Mouse (Mus musculus) hindbrain, embryonic 13.5 days (tissue): Measurements from ENCODE around the gene Tead1. TPM values are rescaled to one million over a fixed set of nuclear protein-coding genes. Genes with fewer than 3 reads are reported as not detected.

Experiments used
- ATAC-seq: fragments of 200-750 bp; cut with Nextera tagmentation; 2 replicates; pipeline ENCODE4 v1.8.0; 2017; ENCODE audit warnings: moderate TSS enrichment; ENCODE audit not compliant: low FRiP score
- H3K27ac ChIP-seq: fragments of 300-500 bp; sonication (generic); 2 replicates; pipeline ENCODE4 v1.5.1; 2015; ENCODE audit warnings: inconsistent platforms, mild to moderate bottlenecking, moderate library complexity
- H3K27me3 ChIP-seq: fragments of 300-500 bp; sonication (generic); 2 replicates; pipeline ENCODE4 v1.6.1; 2015; ENCODE audit warnings: mild to moderate bottlenecking, inconsistent platforms
- H3K36me3 ChIP-seq: fragments of 300-500 bp; sonication (generic); 2 replicates; pipeline ENCODE4 v1.6.1; 2015; ENCODE audit warnings: mild to moderate bottlenecking, inconsistent platforms
- H3K4me1 ChIP-seq: fragments of 300-500 bp; sonication (generic); replicated peaks from 2 replicates; pipeline ENCODE4 v1.6.1; 2015; ENCODE audit warnings: inconsistent platforms
- H3K4me2 ChIP-seq: fragments of 300-500 bp; sonication (generic); 2 replicates; pipeline ENCODE4 v1.6.1; 2015; ENCODE audit warnings: inconsistent platforms, mild to moderate bottlenecking, moderate library complexity
- H3K4me3 ChIP-seq: fragments of 300-500 bp; sonication (generic); 2 replicates; pipeline ENCODE4 v1.5.1; 2015; ENCODE audit warnings: mild to moderate bottlenecking, inconsistent platforms
- H3K9ac ChIP-seq: fragments of 300-500 bp; sonication (generic); 2 replicates; pipeline ENCODE4 v1.6.1; 2015; ENCODE audit warnings: mild to moderate bottlenecking, inconsistent platforms
- H3K9me3 ChIP-seq: fragments of 300-500 bp; sonication (generic); 2 replicates; pipeline ENCODE4 v1.6.1; 2016; ENCODE audit warnings: inconsistent platforms
- WGBS: fragments of 180-500 bp; shearing (Covaris S2); methylation state at CpG from one replicate; pipeline ENCODE4 v1.1.7; 2015; 5-methylcytosine and 5-hydroxymethylcytosine counted together
- polyA plus RNA-seq: library from polyadenylated mRNA; unstranded; fragments of >200 nt; fragmentation: Nextera tagmentation; extraction: Ambion mirVana; gene quantifications from 2 replicates; pipeline ENCODE4 v1.2.1, GENCODE M21; 2015

The Tead1 gene
- polyA plus RNA-seq, 1 experiment from 2014 or later = 21.5 TPM

GRCm38 (mm10) chr7:112764921-112765320 lies 85.8 kb downstream of the Tead1 start:
- Histone ChIP-seq H3K4me2 (no peak overlapping the region), H3K27me3 (peaks cover 5% of the 10 kb centered on the region; the same call in 1 of the 2 replicates), H3K36me3 (no peaks in the 10 kb centered on the region), H3K4me3 (no peak overlapping the region), H3K9me3 (no peaks in the 10 kb centered on the region), H3K9ac (no peak overlapping the region), H3K4me1 (peaks cover 45% of the 10 kb centered on the region), H3K27ac (no peak overlapping the region)
- WGBS = 81% methylated on average over 4 of the region's 4 CpGs
- no peak for ATAC-seq

- Histone ChIP-seq H3K36me3 (no peaks in the 10 kb centered on the region), H3K27ac (no peak overlapping the region), H3K27me3 (no peaks in the 10 kb centered on the region), H3K4me1 (peaks cover 18% of the 10 kb centered on the region; the same call in 1 of the 2 replicates), H3K9ac (no peak overlapping the region), H3K9me3 (no peaks in the 10 kb centered on the region), H3K4me2 (no peak overlapping the region), H3K4me3 (no peak overlapping the region)
- 88% methylated on average over 2 of the region's 2 CpGs for WGBS
- ATAC-seq = no peak
Observed at GRCm38 (mm10) chr7:112769866-112770265, 90.7 kb downstream of the Tead1 start.

GRCm38 (mm10) chr7:112771461-112771860 lies 92.3 kb downstream of the Tead1 start:
- Histone ChIP-seq H3K36me3 (no peaks in the 10 kb centered on the region), H3K27me3 (no peaks in the 10 kb centered on the region), H3K9ac (no peak overlapping the region), H3K4me3 (no peak overlapping the region), H3K4me1 (peaks cover 31% of the 10 kb centered on the region), H3K4me2 (no peak overlapping the region), H3K27ac (no peak overlapping the region), H3K9me3 (no peaks in the 10 kb centered on the region)
- no peak for ATAC-seq
- WGBS = 81% methylated on average over 6 of the region's 6 CpGs

GRCm38 (mm10) chr7:112772777-112773176 lies 93.7 kb downstream of the Tead1 start:
- Histone ChIP-seq H3K27me3 (no peaks in the 10 kb centered on the region), H3K9me3 (no peaks in the 10 kb centered on the region), H3K4me1 (peaks cover 39% of the 10 kb centered on the region), H3K4me2 (no peak overlapping the region), H3K4me3 (no peak overlapping the region), H3K27ac (no peak overlapping the region), H3K9ac (no peak overlapping the region), H3K36me3 (no peaks in the 10 kb centered on the region)
- ATAC-seq = no peak
- 69% methylated on average over 6 of the region's 6 CpGs for WGBS

GRCm38 (mm10) chr7:112773601-112774000 lies 94.5 kb downstream of the Tead1 start:
- no peaks in the 10 kb centered on the region for H3K36me3 ChIP-seq
- no peak overlapping the region for H3K4me3 ChIP-seq
- no peaks in the 10 kb centered on the region for H3K9me3 ChIP-seq
- no peak for ATAC-seq
- no peaks in the 10 kb centered on the region for H3K27me3 ChIP-seq
- no peak overlapping the region for H3K27ac ChIP-seq
- no peak overlapping the region for H3K9ac ChIP-seq
- H3K4me1 ChIP-seq = peaks cover 39% of the 10 kb centered on the region
- WGBS = 93% methylated on average over 4 of the region's 4 CpGs
- no peak overlapping the region for H3K4me2 ChIP-seq

- Histone ChIP-seq H3K36me3 (no peaks in the 10 kb centered on the region), H3K9me3 (no peaks in the 10 kb centered on the region), H3K27me3 (no peaks in the 10 kb centered on the region), H3K4me1 (peaks cover 45% of the 10 kb centered on the region), H3K27ac (0 out of 2 replicates have a peak overlapping the region, but pooled peaks have one; percentile 0), H3K9ac (peak overlapping the region; percentile 40; the same call in 1 of the 2 replicates), H3K4me2 (no peak overlapping the region), H3K4me3 (no peak overlapping the region)
- no peak for ATAC-seq
- 59% methylated on average over 5 of the region's 5 CpGs for WGBS
Observed at GRCm38 (mm10) chr7:112775816-112776215, 96.7 kb downstream of the Tead1 start.

- Histone ChIP-seq H3K4me1 (peaks cover 43% of the 10 kb centered on the region), H3K4me2 (no peak overlapping the region), H3K36me3 (no peaks in the 10 kb centered on the region), H3K27ac (0 out of 2 replicates have a peak overlapping the region, but pooled peaks have one; percentile 40), H3K9ac (no peak overlapping the region), H3K9me3 (no peaks in the 10 kb centered on the region), H3K4me3 (no peak overlapping the region), H3K27me3 (0 out of 2 replicates have a peak, but pooled peaks cover 3% of the 10 kb centered on the region)
- 44% methylated on average over 5 of the region's 5 CpGs for WGBS
- no peak for ATAC-seq
Observed at GRCm38 (mm10) chr7:112776670-112777069, 97.6 kb downstream of the Tead1 start.

- 0 out of 2 replicates have a peak, but pooled peaks cover 3% of the 10 kb centered on the region for H3K27me3 ChIP-seq
- no peak overlapping the region for H3K9ac ChIP-seq
- peak; percentile 79 for ATAC-seq
- peak overlapping the region; percentile 58; the same call in 1 of the 2 replicates for H3K27ac ChIP-seq
- no peaks in the 10 kb centered on the region for H3K9me3 ChIP-seq
- H3K4me1 ChIP-seq = peaks cover 32% of the 10 kb centered on the region
- WGBS = 17% methylated on average over 6 of the region's 6 CpGs
- H3K4me3 ChIP-seq = no peak overlapping the region
- no peaks in the 10 kb centered on the region for H3K36me3 ChIP-seq
- no peak overlapping the region for H3K4me2 ChIP-seq
Observed at GRCm38 (mm10) chr7:112779636-112780035, 100.5 kb downstream of the Tead1 start.

- Histone ChIP-seq H3K27me3 (0 out of 2 replicates have a peak, but pooled peaks cover 3% of the 10 kb centered on the region), H3K4me2 (no peak overlapping the region), H3K4me3 (no peak overlapping the region), H3K9ac (no peak overlapping the region), H3K4me1 (peaks cover 29% of the 10 kb centered on the region), H3K9me3 (no peaks in the 10 kb centered on the region), H3K36me3 (no peaks in the 10 kb centered on the region), H3K27ac (no peak overlapping the region)
- 88% methylated on average over 6 of the region's 6 CpGs for WGBS
- no peak for ATAC-seq
Observed at GRCm38 (mm10) chr7:112780910-112781309, 101.8 kb downstream of the Tead1 start.

- Histone ChIP-seq H3K4me3 (no peak overlapping the region), H3K36me3 (no peaks in the 10 kb centered on the region), H3K27ac (no peak overlapping the region), H3K4me2 (no peak overlapping the region), H3K27me3 (0 out of 2 replicates have a peak, but pooled peaks cover 3% of the 10 kb centered on the region), H3K9ac (no peak overlapping the region), H3K4me1 (peaks cover 29% of the 10 kb centered on the region), H3K9me3 (no peaks in the 10 kb centered on the region)
- no peak for ATAC-seq
- 60% methylated on average over 8 of the region's 8 CpGs for WGBS
Observed at GRCm38 (mm10) chr7:112781987-112782386, 102.9 kb downstream of the Tead1 start.

GRCm38 (mm10) chr7:112784278-112784677 lies 105.2 kb downstream of the Tead1 start:
- WGBS = 95% methylated on average over 3 of the region's 3 CpGs
- no peak overlapping the region for H3K4me3 ChIP-seq
- ATAC-seq = no peak

GRCm38 (mm10) chr7:112785271-112785670 lies 106.2 kb downstream of the Tead1 start:
- ATAC-seq = no peak
- peaks cover 42% of the 10 kb centered on the region for H3K4me1 ChIP-seq
- 0 out of 2 replicates have a peak, but pooled peaks cover 3% of the 10 kb centered on the region for H3K27me3 ChIP-seq
- H3K4me2 ChIP-seq = no peak overlapping the region
- H3K27ac ChIP-seq = no peak overlapping the region
- no peak overlapping the region for H3K4me3 ChIP-seq
- WGBS = 78% methylated on average over 7 of the region's 7 CpGs
- no peak overlapping the region for H3K9ac ChIP-seq
- no peaks in the 10 kb centered on the region for H3K36me3 ChIP-seq
- H3K9me3 ChIP-seq = no peaks in the 10 kb centered on the region

More at GRCm38 (mm10) chr7:112784278-112784677, 105.2 kb downstream of the Tead1 start:
- H3K36me3 ChIP-seq = no peaks in the 10 kb centered on the region
- H3K9me3 ChIP-seq = no peaks in the 10 kb centered on the region
- peaks cover 49% of the 10 kb centered on the region for H3K4me1 ChIP-seq
- H3K27me3 ChIP-seq = 0 out of 2 replicates have a peak, but pooled peaks cover 3% of the 10 kb centered on the region
- no peak overlapping the region for H3K9ac ChIP-seq
- H3K27ac ChIP-seq = no peak overlapping the region
- H3K4me2 ChIP-seq = no peak overlapping the region

GRCm38 (mm10) chr7:112786556-112787225 lies 107.6 kb downstream of the Tead1 start:
- Histone ChIP-seq H3K9ac (no peak overlapping the region; the same call in 1 of the 2 replicates), H3K4me2 (no peak overlapping the region), H3K27ac (peak overlapping the region; percentile 80), H3K4me1 (peaks cover 42% of the 10 kb centered on the region), H3K4me3 (no peak overlapping the region), H3K36me3 (no peaks in the 10 kb centered on the region), H3K27me3 (no peaks in the 10 kb centered on the region), H3K9me3 (no peaks in the 10 kb centered on the region)
- 16% methylated on average over 7 of the region's 7 CpGs for WGBS
- ATAC-seq = peak; percentile 26
